ENCODE assay signal across 27 mouse cellular contexts in the genomic region with DNA sequence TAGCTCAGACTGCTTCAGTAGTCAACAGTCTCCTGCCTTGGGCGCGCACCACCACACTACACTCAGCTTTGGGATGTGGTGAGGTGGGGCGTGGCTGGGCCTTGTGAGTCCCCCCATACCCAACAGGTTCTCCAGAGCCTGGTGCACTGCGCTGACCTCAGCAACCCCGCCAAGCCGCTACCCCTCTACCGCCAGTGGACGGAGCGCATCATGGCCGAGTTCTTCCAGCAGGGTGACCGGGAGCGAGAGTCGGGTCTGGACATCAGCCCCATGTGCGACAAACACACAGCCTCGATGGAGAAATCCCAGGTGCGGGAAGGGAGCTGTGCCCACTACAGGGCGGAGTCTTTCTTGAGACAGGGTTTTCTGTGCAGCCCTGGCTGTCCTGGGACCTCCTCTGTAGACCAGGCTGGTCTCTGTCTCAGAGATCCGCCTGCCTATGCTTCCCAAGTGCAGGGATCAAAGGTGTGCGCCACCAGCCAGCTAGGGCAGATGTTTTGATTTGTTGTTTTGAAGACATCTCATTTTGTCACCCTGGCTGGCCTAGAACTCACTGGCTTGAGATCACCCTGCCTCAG. TPM values are rescaled to one million over a fixed set of nuclear protein-coding genes. Genes with fewer than 3 reads are reported as not detected.
DNase-seq lines count a peak whose midpoint lies in the region; ATAC-seq lines count a peak whose summit lies in the region.
"Had no signal": no experiment of that assay in that cellular context is flagged by ENCODE, and none has a peak within 500 bp of the region (broad histone marks: within the 10 kb centered on the region; RNA-seq: fewer than 3 reads in every experiment).

No protein-coding gene starts in this region.

- 72% methylated on average over 19 of the region's 19 CpGs for WGBS in heart, embryonic 11.5 days (ENCODE audit: insufficient replicate concordance)

- H3K9ac ChIP-seq in heart, embryonic 11.5 days (ENCODE audit: low read depth, low read length), result no peak overlapping the region
- H3K9ac ChIP-seq: forebrain, postnatal 0 days had no signal

- H3K4me1 ChIP-seq in heart, embryonic 11.5 days (ENCODE audit: control insufficient read depth, insufficient read depth, low read length), result peaks cover 7% of the 10 kb centered on the region; the same call in 1 of the 2 replicates

- H3K4me3 ChIP-seq in heart, embryonic 11.5 days (ENCODE audit: low read depth, low read length), result no peak overlapping the region
- H3K4me3 ChIP-seq: erythroblast, embryonic 14.5 days; hindbrain, embryonic 10.5 days; megakaryocyte, embryonic 14.5 days; myocyte had no signal

- no peak overlapping the region for H3K27ac ChIP-seq in heart, embryonic 11.5 days (ENCODE audit: low read depth, low read length)
- H3K27ac ChIP-seq: hindbrain, embryonic 10.5 days had no signal

- no peak for ATAC-seq in heart, embryonic 11.5 days (replicated peaks; ENCODE audit: insufficient number of reproducible peaks, low FRiP score, low TSS enrichment)
- 0 out of 2 replicates have a peak, but pooled peaks have one; percentile 21 for ATAC-seq in erythroid progenitor cell, adult 5-6 weeks (replicated peaks; ENCODE audit: low FRiP score, poor library complexity, severe bottlenecking)
- ATAC-seq: forebrain, postnatal 0 days; lung, postnatal 0 days had no signal

- DNase-seq in adrenal gland, adult (ENCODE audit: inconsistent age in 2 of 2, low spot score in 1 of 2), result peak; percentile 16 to 33
- DNase-seq in adrenal gland, adult 2 months, result no peak
- DNase-seq in heart, postnatal 4 days, result peak; percentile 9
- peak; percentile 8 for DNase-seq in right cerebral cortex, postnatal 14 days
- no peak for DNase-seq in right cerebral cortex, postnatal 4 days
- no peak for DNase-seq in lung, postnatal 14 days
- DNase-seq: cerebellum, adult 8-10 months; forebrain, postnatal 0 days; kidney, adult 2 months; midbrain, embryonic 14.5 days; retina, postnatal 1 day had no signal

- no peaks in the 10 kb centered on the region for H3K9me3 ChIP-seq in heart, embryonic 11.5 days (replicated peaks; ENCODE audit: control insufficient read depth, low read length)
- H3K9me3 ChIP-seq: hindbrain, embryonic 10.5 days; megakaryocyte, embryonic 14.5 days had no signal

- H3K36me3 ChIP-seq in heart, embryonic 11.5 days (ENCODE audit: control insufficient read depth, insufficient read depth, low read length), result no peaks in the 10 kb centered on the region
- H3K36me3 ChIP-seq: hindbrain, embryonic 10.5 days had no signal

- no peak overlapping the region for H3K4me2 ChIP-seq in heart, embryonic 11.5 days

- peaks cover 63% of the 10 kb centered on the region for H3K27me3 ChIP-seq in heart, embryonic 11.5 days (ENCODE audit: control insufficient read depth, insufficient read depth, low read length)

RNA-seq across cellular contexts. Expression of gene Rab3a, which starts 5.3 kb away (rescaled TPM):
- 10 to 100 TPM; 49.1 to 85.5 TPM for total RNA-seq in adrenal gland, adult 2 months (2021)
- 141 and 152 TPM in 2 replicates for polyA plus RNA-seq in adrenal gland, adult 2 months (2012; rRNA removed)
- total RNA-seq in heart, postnatal 4 days (2021), result 10 to 100 TPM; 27.3 to 28.7 TPM
- polyA plus RNA-seq in heart, embryonic 11.5 days (2014; fragmentation: Nextera tagmentation; extraction: Ambion mirVana), result 16.2 and 21.3 TPM in 2 replicates
- total RNA-seq in erythroid progenitor cell, adult 5-6 weeks (2015; ENCODE audit: low replicate concordance), result 7.1 TPM in 1 of 2 replicates, not detected in the other
- total RNA-seq in erythroid progenitor cell, adult 5-6 weeks (2017; ENCODE audit: low replicate concordance), result 2.2 and 4.9 TPM in 2 replicates

RNA-seq across cellular contexts. Expression of gene Mpv17l2, which starts 11.6 kb away (rescaled TPM):
- total RNA-seq in adrenal gland, adult 2 months (2021), result 100 to 1,000 TPM; 108 to 132 TPM
- 359 and 417 TPM in 2 replicates for polyA plus RNA-seq in adrenal gland, adult 2 months (2012; rRNA removed)
- total RNA-seq in heart, postnatal 4 days (2021), result 10 to 100 TPM; 35.8 to 37.9 TPM
- 42.5 and 42.6 TPM in 2 replicates for polyA plus RNA-seq in heart, embryonic 11.5 days (2014; fragmentation: Nextera tagmentation; extraction: Ambion mirVana)
- 16.9 and 31.0 TPM in 2 replicates for total RNA-seq in erythroid progenitor cell, adult 5-6 weeks (2015; ENCODE audit: low replicate concordance)
- total RNA-seq in erythroid progenitor cell, adult 5-6 weeks (2017; ENCODE audit: low replicate concordance), result 5.1 and 30.4 TPM in 2 replicates

RNA-seq across cellular contexts. Expression of gene Pde4c, which starts 25.7 kb away (rescaled TPM):
- total RNA-seq in adrenal gland, adult 2 months (2021), result 1 to 10 TPM in 1 of 2 experiments, under 1 TPM in 1; 0.76 to 1.0 TPM
- polyA plus RNA-seq in adrenal gland, adult 2 months (2012; rRNA removed), result 2.9 and 3.3 TPM in 2 replicates
- 1 to 10 TPM in 1 of 2 experiments, under 1 TPM in 1; 0.74 to 1.0 TPM for total RNA-seq in heart, postnatal 4 days (2021)
- polyA plus RNA-seq in heart, embryonic 11.5 days (2014; fragmentation: Nextera tagmentation; extraction: Ambion mirVana), result not detected in 2 replicates
- 0.72 and 0.84 TPM in 2 replicates for total RNA-seq in erythroid progenitor cell, adult 5-6 weeks (2015; ENCODE audit: low replicate concordance)
- not detected in 2 replicates for total RNA-seq in erythroid progenitor cell, adult 5-6 weeks (2017; ENCODE audit: low replicate concordance)
- total RNA-seq: granulocyte monocyte progenitor cell, adult 5-6 weeks had no signal
- polyA plus RNA-seq: erythroblast, embryonic 14.5 days had no signal

RNA-seq across cellular contexts. Expression of gene Pik3r2, which starts 27.3 kb away (rescaled TPM):
- total RNA-seq in adrenal gland, adult 2 months (2021), result 10 to 100 TPM; 37.2 to 49.0 TPM
- polyA plus RNA-seq in adrenal gland, adult 2 months (2012; rRNA removed), result 296 and 305 TPM in 2 replicates
- 10 to 100 TPM; 36.0 to 39.2 TPM for total RNA-seq in heart, postnatal 4 days (2021)
- polyA plus RNA-seq in heart, embryonic 11.5 days (2014; fragmentation: Nextera tagmentation; extraction: Ambion mirVana), result 21.5 and 23.1 TPM in 2 replicates
- total RNA-seq in erythroid progenitor cell, adult 5-6 weeks (2015; ENCODE audit: low replicate concordance), result 3.8 and 5.4 TPM in 2 replicates
- 7.3 and 8.0 TPM in 2 replicates for total RNA-seq in erythroid progenitor cell, adult 5-6 weeks (2017; ENCODE audit: low replicate concordance)

RNA-seq across cellular contexts. Expression of gene Gm3336, which starts 30.8 kb away (rescaled TPM):
- total RNA-seq in adrenal gland, adult 2 months (2021), result under 1 TPM in 1 of 2 experiments, not detected in 1; 0.69 TPM
- 0.51 and 0.97 TPM in 2 replicates for polyA plus RNA-seq in adrenal gland, adult 2 months (2012; rRNA removed)
- not detected for total RNA-seq in heart, postnatal 4 days (2021)
- not detected in 2 replicates for polyA plus RNA-seq in heart, embryonic 11.5 days (2014; fragmentation: Nextera tagmentation; extraction: Ambion mirVana)
- total RNA-seq in erythroid progenitor cell, adult 5-6 weeks (2015; ENCODE audit: low replicate concordance), result not detected in 2 replicates
- not detected in 2 replicates for total RNA-seq in erythroid progenitor cell, adult 5-6 weeks (2017; ENCODE audit: low replicate concordance)
- total RNA-seq: common myeloid progenitor, adult 5-6 weeks; forebrain, postnatal 0 days; gastrocnemius, adult 18-20 months; granulocyte monocyte progenitor cell, adult 5-6 weeks; layer of hippocampus, adult 18-20 months; left cerebral cortex, postnatal 25 days; neutrophil, adult 5-6 weeks had no signal
- polyA plus RNA-seq: embryonic facial prominence, embryonic 11.5 days; erythroblast, embryonic 14.5 days; forebrain, postnatal 0 days; heart, embryonic 16.5 days; hindbrain, embryonic 10.5 days; limb, embryonic 14.5 days; midbrain, embryonic 14.5 days had no signal

Comparison
In these comparisons a context has a peak if more than half of its experiments do, and no peak if none do; other contexts are left out.
1. DNase-seq: peak in adrenal gland, adult (2 of 2), heart, postnatal 4 days (single experiment) and right cerebral cortex, postnatal 14 days (single experiment); none in adrenal gland, adult 2 months (single experiment), right cerebral cortex, postnatal 4 days (single experiment) and lung, postnatal 14 days (single experiment).